Mouse (Mus musculus): Measurements from ENCODE around the gene Cacfd1. TPM values are rescaled to one million over a fixed set of nuclear protein-coding genes. Genes with fewer than 3 reads are reported as not detected.

Cacfd1 gene
- polyA plus RNA-seq, 1 experiment, result 76.2 TPM

Other genes with a start within 250 kb of the Cacfd1 start
- 13.0 and 17.6 TPM in 2 replicates for gene Abo, start 144.9 kb upstream of the Cacfd1 start, polyA plus RNA-seq (2012; rRNA removed)
- gene Surf6, start 107.0 kb upstream of the Cacfd1 start, polyA plus RNA-seq (2012; rRNA removed), result 11.4 and 14.5 TPM in 2 replicates
- gene Med22, start 99.2 kb upstream of the Cacfd1 start, polyA plus RNA-seq (2012; rRNA removed), result 58.8 and 66.0 TPM in 2 replicates
- 845 and 916 TPM in 2 replicates for gene Rpl7a, start 99.2 kb upstream of the Cacfd1 start, polyA plus RNA-seq (2012; rRNA removed)
- gene Surf2, start 93.6 kb upstream of the Cacfd1 start, polyA plus RNA-seq (2012; rRNA removed), result 26.7 and 27.8 TPM in 2 replicates
- 63.5 and 64.5 TPM in 2 replicates for gene Surf1, start 93.4 kb upstream of the Cacfd1 start, polyA plus RNA-seq (2012; rRNA removed)
- 357 and 417 TPM in 2 replicates for gene Surf4, start 76.0 kb upstream of the Cacfd1 start, polyA plus RNA-seq (2012; rRNA removed)
- 0.80 and 0.95 TPM in 2 replicates for gene Stkld1, start 75.9 kb upstream of the Cacfd1 start, polyA plus RNA-seq (2012; rRNA removed)
- gene Rexo4, start 45.5 kb upstream of the Cacfd1 start, polyA plus RNA-seq (2012; rRNA removed), result 26.9 and 30.2 TPM in 2 replicates
- gene Adamts13, start 36.5 kb upstream of the Cacfd1 start, polyA plus RNA-seq (2012; rRNA removed), result 0.04 and 0.10 TPM in 2 replicates
- 2.3 and 3.6 TPM in 2 replicates for gene Slc2a6, start 18.1 kb downstream of the Cacfd1 start, polyA plus RNA-seq (2012; rRNA removed)
- gene Mymk, start 62.3 kb downstream of the Cacfd1 start, polyA plus RNA-seq (2012; rRNA removed), result 0.11 and 0.18 TPM in 2 replicates
- 8.1 and 12.6 TPM in 2 replicates for gene Adamtsl2, start 69.5 kb downstream of the Cacfd1 start, polyA plus RNA-seq (2012; rRNA removed)
- gene Fam163b, start 132.6 kb downstream of the Cacfd1 start, polyA plus RNA-seq (2012; rRNA removed), result 0.06 and 0.11 TPM in 2 replicates
- gene Dbh, start 155.3 kb downstream of the Cacfd1 start, polyA plus RNA-seq (2012; rRNA removed), result 0.36 and 0.49 TPM in 2 replicates
- 27.3 and 33.2 TPM in 2 replicates for gene Sardh, start 238.4 kb downstream of the Cacfd1 start, polyA plus RNA-seq (2012; rRNA removed)